Mouse (Mus musculus): Measurements from ENCODE around the gene Myo1a. TPM values are rescaled to one million over a fixed set of nuclear protein-coding genes. Genes with fewer than 3 reads are reported as not detected.

Gene Myo1a
- polyA plus RNA-seq, 1 experiment from 2014 or later, result 0.45 TPM

DNA sequence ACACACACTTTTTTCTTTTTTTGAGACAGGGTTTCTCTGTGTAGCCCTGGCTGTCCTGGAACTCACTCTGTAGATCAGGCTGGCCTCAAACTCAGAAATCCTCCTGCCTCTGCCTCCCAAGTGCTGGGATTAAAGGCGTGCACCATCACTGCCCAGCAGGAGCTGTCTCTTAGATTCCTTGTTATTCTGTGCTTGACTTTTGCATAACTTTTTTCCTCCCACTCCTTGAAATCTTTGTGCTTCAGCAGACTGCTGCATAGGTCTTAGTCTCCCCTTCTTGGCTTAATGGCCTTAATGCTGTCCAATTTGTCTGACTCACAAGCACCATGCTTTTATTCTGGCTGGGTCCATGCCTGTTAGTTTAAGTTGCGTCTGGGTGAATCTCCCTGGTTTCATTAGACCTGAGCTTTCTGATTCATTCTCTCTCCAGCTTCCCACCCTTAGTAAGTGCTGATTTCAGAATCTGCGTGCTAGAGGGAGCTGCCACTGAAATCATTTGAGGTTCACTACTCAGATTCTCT lies 3.9 kb downstream of the Myo1a start:
- Histone ChIP-seq H3K9me3 (ENCODE audit: control insufficient read depth, low read length) (no peaks in the 10 kb centered on the region), H3K4me2 (replicated peaks; ENCODE audit: low read depth, low read length) (no peak overlapping the region), H3K36me3 (ENCODE audit: control insufficient read depth, insufficient read depth, low read length) (no peaks in the 10 kb centered on the region), H3K9ac (ENCODE audit: low read depth, low read length) (no peak overlapping the region), H3K27ac (ENCODE audit: low read depth, low read length) (no peak overlapping the region), H3K27me3 (ENCODE audit: control insufficient read depth, insufficient read depth, low read length) (no peaks in the 10 kb centered on the region), H3K4me3 (ENCODE audit: low read length) (no peak overlapping the region), H3K4me1 (ENCODE audit: control insufficient read depth, insufficient read depth, low read length) (peaks cover 2% of the 10 kb centered on the region; the same call in 1 of the 2 replicates)
- no peak for ATAC-seq (ENCODE audit: low FRiP score, low TSS enrichment)
- WGBS, result 88% methylated on average over 3 of the region's 3 CpGs

GRCm38 (mm10) chr10:127710331-127710730 lies 5.4 kb downstream of the Myo1a start:
- H3K9me3 ChIP-seq (ENCODE audit: control insufficient read depth, low read length), result no peaks in the 10 kb centered on the region
- ATAC-seq (ENCODE audit: low FRiP score, low TSS enrichment), result no peak; the same call in 1 of the 2 replicates
- H3K4me2 ChIP-seq (replicated peaks; ENCODE audit: low read depth, low read length), result no peak overlapping the region
- H3K4me1 ChIP-seq (ENCODE audit: control insufficient read depth, insufficient read depth, low read length), result peaks cover 2% of the 10 kb centered on the region; the same call in 1 of the 2 replicates
- no peak overlapping the region for H3K4me3 ChIP-seq (ENCODE audit: low read length)
- H3K36me3 ChIP-seq (ENCODE audit: control insufficient read depth, insufficient read depth, low read length), result no peaks in the 10 kb centered on the region
- no peaks in the 10 kb centered on the region for H3K27me3 ChIP-seq (ENCODE audit: control insufficient read depth, insufficient read depth, low read length)
- no peak overlapping the region for H3K9ac ChIP-seq (ENCODE audit: low read depth, low read length)
- no peak overlapping the region for H3K27ac ChIP-seq (ENCODE audit: low read depth, low read length)
- WGBS, result 46% methylated on average over 13 of the region's 13 CpGs

- Histone ChIP-seq H3K27ac (ENCODE audit: low read depth, low read length) (no peak overlapping the region), H3K9me3 (ENCODE audit: control insufficient read depth, low read length) (no peaks in the 10 kb centered on the region), H3K27me3 (ENCODE audit: control insufficient read depth, insufficient read depth, low read length) (no peaks in the 10 kb centered on the region), H3K4me2 (replicated peaks; ENCODE audit: low read depth, low read length) (no peak overlapping the region), H3K9ac (ENCODE audit: low read depth, low read length) (no peak overlapping the region), H3K4me3 (ENCODE audit: low read length) (no peak overlapping the region), H3K4me1 (ENCODE audit: control insufficient read depth, insufficient read depth, low read length) (peaks cover 6% of the 10 kb centered on the region), H3K36me3 (ENCODE audit: control insufficient read depth, insufficient read depth, low read length) (no peaks in the 10 kb centered on the region)
- 90% methylated on average over 6 of the region's 6 CpGs for WGBS
- ATAC-seq (ENCODE audit: low FRiP score, low TSS enrichment), result no peak
These were observed 7.8 kb downstream of the Myo1a start for GRCm38 (mm10) chr10:127712736-127713135.

- H3K4me1 ChIP-seq (ENCODE audit: control insufficient read depth, insufficient read depth, low read length), result peaks cover 22% of the 10 kb centered on the region
- H3K4me3 ChIP-seq (ENCODE audit: low read length), result peak overlapping the region; percentile 12; the same call in 1 of the 2 replicates
- H3K27ac ChIP-seq (ENCODE audit: low read depth, low read length), result peak overlapping the region; percentile 71
- no peaks in the 10 kb centered on the region for H3K36me3 ChIP-seq (ENCODE audit: control insufficient read depth, insufficient read depth, low read length)
- H3K9me3 ChIP-seq (ENCODE audit: control insufficient read depth, low read length), result no peaks in the 10 kb centered on the region
- peak overlapping the region; percentile 34; the same call in 1 of the 2 replicates for H3K9ac ChIP-seq (ENCODE audit: low read depth, low read length)
- peak overlapping the region; percentile 35 for H3K4me2 ChIP-seq (replicated peaks; ENCODE audit: low read depth, low read length)
- ATAC-seq (ENCODE audit: low FRiP score, low TSS enrichment), result peak; percentile 61
- peaks cover 6% of the 10 kb centered on the region; the same call in 1 of the 2 replicates for H3K27me3 ChIP-seq (ENCODE audit: control insufficient read depth, insufficient read depth, low read length)
- WGBS, result 4% methylated on average over 20 of the region's 20 CpGs
These were observed 16.9 kb downstream of the Myo1a start for GRCm38 (mm10) chr10:127721671-127722418.

- Histone ChIP-seq H3K27ac (ENCODE audit: low read depth, low read length) (no peak within 1 kb of the TSS), H3K9ac (ENCODE audit: low read depth, low read length) (no peak within 1 kb of the TSS), H3K9me3 (ENCODE audit: control insufficient read depth, low read length) (no peaks in the 10 kb centered on the region), H3K4me1 (ENCODE audit: control insufficient read depth, insufficient read depth, low read length) (peaks cover 18% of the 10 kb centered on the region), H3K4me3 (ENCODE audit: low read length) (no peak within 1 kb of the TSS), H3K36me3 (ENCODE audit: control insufficient read depth, insufficient read depth, low read length) (no peaks in the 10 kb centered on the region), H3K4me2 (replicated peaks; ENCODE audit: low read depth, low read length) (no peak within 1 kb of the TSS), H3K27me3 (ENCODE audit: control insufficient read depth, insufficient read depth, low read length) (peaks cover 6% of the 10 kb centered on the region; the same call in 1 of the 2 replicates)
- 86% methylated on average over 3 of the region's 3 CpGs for WGBS
- ATAC-seq (ENCODE audit: low FRiP score, low TSS enrichment), result no peak
These were observed 19.2 kb downstream of the Myo1a start, which contains the start of gene Tac2 for GRCm38 (mm10) chr10:127724178-127724577. Gene Tac2, plus strand, starts transcription at chr10:127724478.

DNA sequence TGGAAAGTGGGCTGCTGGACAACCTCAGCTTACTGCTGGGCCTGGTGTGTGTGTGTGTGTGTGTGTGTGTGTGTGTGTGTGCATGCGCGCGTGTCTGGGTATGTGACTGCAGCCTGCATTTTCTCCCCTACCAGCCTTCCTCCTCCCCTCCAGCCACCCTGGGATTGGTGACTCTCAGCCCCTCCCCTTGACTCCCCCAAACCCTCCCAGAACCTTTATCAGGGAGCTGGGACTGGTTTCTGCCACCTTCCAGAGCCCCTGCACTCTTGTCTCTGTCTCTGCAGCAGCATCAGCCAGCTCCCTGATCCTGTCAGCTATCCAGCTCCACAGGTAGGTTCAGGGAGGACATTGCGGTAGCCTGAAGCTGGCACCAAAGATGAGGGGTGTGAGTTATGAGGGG lies 20.2 kb downstream of the Myo1a start:
- no peaks in the 10 kb centered on the region for H3K36me3 ChIP-seq (ENCODE audit: control insufficient read depth, insufficient read depth, low read length)
- H3K4me1 ChIP-seq (ENCODE audit: control insufficient read depth, insufficient read depth, low read length), result peaks cover 18% of the 10 kb centered on the region
- H3K4me2 ChIP-seq (replicated peaks; ENCODE audit: low read depth, low read length), result no peak overlapping the region
- no peak overlapping the region for H3K4me3 ChIP-seq (ENCODE audit: low read length)
- H3K9me3 ChIP-seq (ENCODE audit: control insufficient read depth, low read length), result no peaks in the 10 kb centered on the region
- no peak overlapping the region for H3K27ac ChIP-seq (ENCODE audit: low read depth, low read length)
- ATAC-seq (ENCODE audit: low FRiP score, low TSS enrichment), result no peak
- no peak overlapping the region for H3K9ac ChIP-seq (ENCODE audit: low read depth, low read length)
- peaks cover 6% of the 10 kb centered on the region; the same call in 1 of the 2 replicates for H3K27me3 ChIP-seq (ENCODE audit: control insufficient read depth, insufficient read depth, low read length)
- 80% methylated on average over 4 of the region's 4 CpGs for WGBS

DNA sequence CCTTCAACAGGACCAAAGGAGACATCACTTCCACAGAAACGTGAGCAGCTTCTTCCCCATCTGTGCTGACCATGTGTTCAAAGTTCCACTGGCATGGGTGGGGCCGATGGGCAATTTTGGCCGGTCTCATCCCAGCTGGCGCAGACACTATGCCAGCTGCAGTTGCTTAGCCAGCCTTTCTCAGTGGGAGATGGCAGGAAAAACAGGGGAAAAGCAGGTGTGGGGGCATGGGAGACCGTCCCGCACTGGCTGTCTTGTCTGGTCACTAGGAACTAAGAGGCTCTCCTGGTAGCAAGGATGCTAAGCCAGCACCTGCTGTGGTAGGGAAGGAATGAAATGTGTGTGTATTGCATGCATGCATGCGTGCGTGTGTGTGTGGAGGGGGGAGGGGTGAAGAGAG lies 23.5 kb downstream of the Myo1a start:
- Histone ChIP-seq H3K4me2 (replicated peaks; ENCODE audit: low read depth, low read length) (no peak overlapping the region), H3K27me3 (ENCODE audit: control insufficient read depth, insufficient read depth, low read length) (no peaks in the 10 kb centered on the region), H3K4me3 (ENCODE audit: low read length) (no peak overlapping the region), H3K9ac (ENCODE audit: low read depth, low read length) (no peak overlapping the region), H3K4me1 (ENCODE audit: control insufficient read depth, insufficient read depth, low read length) (0 out of 2 replicates have a peak, but pooled peaks cover 4% of the 10 kb centered on the region), H3K27ac (ENCODE audit: low read depth, low read length) (no peak overlapping the region), H3K9me3 (ENCODE audit: control insufficient read depth, low read length) (no peaks in the 10 kb centered on the region), H3K36me3 (ENCODE audit: control insufficient read depth, insufficient read depth, low read length) (no peaks in the 10 kb centered on the region)
- ATAC-seq (ENCODE audit: low FRiP score, low TSS enrichment), result no peak
- 80% methylated on average over 8 of the region's 8 CpGs for WGBS

DNA sequence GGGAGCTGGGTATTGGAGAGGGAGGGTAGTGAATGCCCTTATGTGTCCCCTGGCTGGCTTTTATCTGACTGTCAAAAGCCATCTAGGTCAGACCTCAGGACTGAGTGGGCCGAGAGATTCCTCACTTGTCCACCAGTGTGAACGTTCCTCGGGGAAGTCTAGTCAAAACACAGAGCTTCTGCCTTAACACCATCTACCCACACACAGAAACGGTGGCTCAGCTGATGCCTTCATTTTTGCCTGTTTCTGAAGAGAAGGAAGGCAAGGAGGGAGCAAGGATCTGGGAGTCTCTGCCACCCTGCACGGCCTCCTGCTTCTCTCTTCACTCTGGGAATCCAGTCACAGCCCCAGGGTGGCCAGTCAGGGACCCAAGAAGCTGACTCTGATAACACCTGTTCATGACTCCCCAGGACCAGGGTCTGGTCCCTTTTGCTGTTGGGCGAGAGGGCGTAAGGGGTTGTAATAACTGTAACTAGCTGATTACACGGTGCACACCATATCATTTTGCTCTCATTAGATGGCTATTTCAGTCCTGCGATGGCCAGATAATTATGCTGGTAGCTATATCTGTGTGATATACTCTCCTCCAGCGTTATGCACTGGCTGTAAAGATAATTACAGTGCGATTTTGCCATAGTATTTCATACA lies 25.4 kb downstream of the Myo1a start:
- ATAC-seq (ENCODE audit: low FRiP score, low TSS enrichment), result no peak
- Histone ChIP-seq H3K9ac (ENCODE audit: low read depth, low read length) (no peak overlapping the region), H3K4me3 (ENCODE audit: low read length) (no peak overlapping the region), H3K27me3 (ENCODE audit: control insufficient read depth, insufficient read depth, low read length) (no peaks in the 10 kb centered on the region), H3K36me3 (ENCODE audit: control insufficient read depth, insufficient read depth, low read length) (no peaks in the 10 kb centered on the region), H3K9me3 (ENCODE audit: control insufficient read depth, low read length) (no peaks in the 10 kb centered on the region), H3K4me1 (ENCODE audit: control insufficient read depth, insufficient read depth, low read length) (0 out of 2 replicates have a peak, but pooled peaks cover 4% of the 10 kb centered on the region), H3K27ac (ENCODE audit: low read depth, low read length) (no peak overlapping the region), H3K4me2 (replicated peaks; ENCODE audit: low read depth, low read length) (no peak overlapping the region)
- 67% methylated on average over 11 of the region's 11 CpGs for WGBS

DNA sequence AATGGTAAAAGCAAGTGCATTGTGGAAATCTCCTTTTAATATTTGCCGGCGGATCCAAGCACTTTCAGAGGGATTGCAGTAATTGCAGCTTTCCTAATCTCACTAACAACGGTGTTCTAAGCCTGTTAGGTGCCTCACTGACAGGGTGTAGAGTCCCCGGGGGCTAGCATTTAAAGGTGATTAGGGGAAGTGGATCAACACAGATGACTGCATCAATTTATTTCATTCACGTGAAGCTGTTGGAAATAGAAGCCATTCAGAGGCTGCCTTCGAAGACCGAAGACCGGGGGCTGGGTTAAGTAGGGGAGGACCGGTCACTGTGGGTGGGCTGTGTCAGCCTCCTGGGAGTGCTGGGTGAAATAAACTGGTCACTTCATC lies 26.0 kb downstream of the Myo1a start:
- Histone ChIP-seq H3K4me3 (ENCODE audit: low read length) (no peak overlapping the region), H3K9me3 (ENCODE audit: control insufficient read depth, low read length) (no peaks in the 10 kb centered on the region), H3K36me3 (ENCODE audit: control insufficient read depth, insufficient read depth, low read length) (no peaks in the 10 kb centered on the region), H3K9ac (ENCODE audit: low read depth, low read length) (no peak overlapping the region), H3K4me2 (replicated peaks; ENCODE audit: low read depth, low read length) (no peak overlapping the region; the same call in 1 of the 2 replicates), H3K4me1 (ENCODE audit: control insufficient read depth, insufficient read depth, low read length) (0 out of 2 replicates have a peak, but pooled peaks cover 4% of the 10 kb centered on the region), H3K27me3 (ENCODE audit: control insufficient read depth, insufficient read depth, low read length) (no peaks in the 10 kb centered on the region), H3K27ac (ENCODE audit: low read depth, low read length) (no peak overlapping the region)
- no peak for ATAC-seq (ENCODE audit: low FRiP score, low TSS enrichment)
- WGBS, result 31% methylated on average over 9 of the region's 9 CpGs
